Mouse (Mus musculus): ENCODE data around the gene Slc47a2. TPM values are rescaled to one million over a fixed set of nuclear protein-coding genes. Genes with fewer than 3 reads are reported as not detected.

The Slc47a2 gene
- polyA plus RNA-seq, 1 experiment = 0.01 TPM

DNA sequence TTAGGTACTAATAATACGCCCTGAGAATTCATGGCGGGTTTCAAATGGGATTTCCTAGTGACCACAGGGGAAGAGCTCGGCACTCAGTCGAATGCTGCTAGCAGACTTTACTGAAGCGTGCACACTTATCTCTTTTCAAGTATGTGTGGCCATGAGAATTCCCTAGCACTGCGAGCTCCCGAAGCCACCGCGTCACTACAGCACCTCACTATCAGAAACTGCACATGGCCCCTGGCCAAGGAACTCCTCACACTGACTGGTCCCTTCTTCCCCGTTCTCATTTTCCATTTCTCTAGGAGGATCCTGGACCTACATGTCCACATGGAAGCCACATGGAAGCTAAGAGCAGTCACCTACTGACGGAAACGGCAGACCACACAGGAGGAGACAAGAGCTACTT lies 89.9 kb downstream of the Slc47a2 start:
- H3K79me2 ChIP-seq (ENCODE audit: control insufficient read depth, insufficient read depth) = no peaks in the 10 kb centered on the region
- peaks cover 44% of the 10 kb centered on the region for H3K36me3 ChIP-seq (ENCODE audit: control insufficient read depth, insufficient read depth)
- H3K4me2 ChIP-seq (ENCODE audit: low read depth) = no peak overlapping the region
- H3ac ChIP-seq (ENCODE audit: control insufficient read depth, insufficient read length) = no peak overlapping the region
- H3K27me3 ChIP-seq (ENCODE audit: control insufficient read depth, insufficient read depth, insufficient read length) = no peaks in the 10 kb centered on the region
- TF ChIP-seq TCF3 (IDR thresholded peaks at IDR 0.05; ENCODE audit: insufficient read length, low read depth) (no peak), POLR2A (IDR thresholded peaks at IDR 0.05; ENCODE audit: insufficient read length, low read depth) (no peak), TCF12 (IDR thresholded peaks at IDR 0.05; ENCODE audit: insufficient read depth, poor library complexity, severe bottlenecking) (no peak), USF1 (IDR thresholded peaks at IDR 0.05; ENCODE audit: low read depth) (no peak), SRF (IDR thresholded peaks at IDR 0.05; ENCODE audit: control insufficient read depth, insufficient read length, low read depth) (no peak), CEBPB (IDR thresholded peaks at IDR 0.05; ENCODE audit: insufficient read depth, poor library complexity, severe bottlenecking) (no peak), E2F4 (IDR thresholded peaks at IDR 0.05; ENCODE audit: insufficient read depth) (no peak), MYOD1 (IDR thresholded peaks at IDR 0.05; ENCODE audit: control insufficient read depth in 1 of 3, insufficient read length in 2 of 3, low read depth in 2 of 3) (no peak), POLR2AphosphoS2 (IDR thresholded peaks at IDR 0.05; ENCODE audit: insufficient read length, low read depth) (no peak)
- no peak overlapping the region for H3K4me3 ChIP-seq

DNA sequence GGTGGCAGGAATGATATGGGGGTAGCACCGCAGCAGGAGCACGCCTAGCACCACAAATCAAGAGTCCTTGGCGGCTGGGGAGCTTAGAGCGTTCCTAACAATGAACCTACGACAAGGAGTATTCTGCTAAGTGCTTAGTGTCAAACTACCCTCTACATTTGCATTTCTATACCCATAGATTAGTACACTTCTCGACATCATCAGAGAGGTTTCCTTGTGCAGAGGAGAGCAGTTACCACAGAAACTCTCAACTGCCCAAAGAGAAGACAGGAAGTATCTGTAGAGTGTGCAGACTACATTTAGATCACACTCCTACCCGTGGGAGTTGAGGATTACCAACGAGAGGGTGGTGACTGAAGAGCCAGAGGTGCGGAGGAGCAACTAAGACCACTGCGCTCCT lies 90.9 kb downstream of the Slc47a2 start:
- H3K27me3 ChIP-seq (ENCODE audit: control insufficient read depth, insufficient read depth, insufficient read length) = no peaks in the 10 kb centered on the region
- no peak for TF ChIP-seq CEBPB (IDR thresholded peaks at IDR 0.05; ENCODE audit: insufficient read depth, poor library complexity, severe bottlenecking)
- TF ChIP-seq TCF12 (IDR thresholded peaks at IDR 0.05; ENCODE audit: insufficient read depth, poor library complexity, severe bottlenecking) = no peak
- no peak for TF ChIP-seq MAX (IDR thresholded peaks at IDR 0.05; ENCODE audit: low read depth)
- no peak for TF ChIP-seq MYOG (IDR thresholded peaks at IDR 0.05; ENCODE audit: control insufficient read depth in 1 of 3, insufficient read depth in 1 of 3, insufficient read length in 2 of 3, low read depth in 2 of 3)
- TF ChIP-seq POLR2AphosphoS2 (IDR thresholded peaks at IDR 0.05; ENCODE audit: insufficient read length, low read depth) = no peak
- no peak for TF ChIP-seq MYOD1 (IDR thresholded peaks at IDR 0.05; ENCODE audit: control insufficient read depth in 1 of 3, insufficient read length in 2 of 3, low read depth in 2 of 3)
- TF ChIP-seq REST (IDR thresholded peaks at IDR 0.05; ENCODE audit: insufficient read depth, insufficient read length) = no peak
- TF ChIP-seq TCF3 (IDR thresholded peaks at IDR 0.05; ENCODE audit: insufficient read length, low read depth) = no peak
- TF ChIP-seq SRF (IDR thresholded peaks at IDR 0.05; ENCODE audit: control insufficient read depth, insufficient read length, low read depth) = no peak
- no peak for TF ChIP-seq E2F4 (IDR thresholded peaks at IDR 0.05; ENCODE audit: insufficient read depth)
- TF ChIP-seq USF1 (IDR thresholded peaks at IDR 0.05; ENCODE audit: low read depth) = no peak
- TF ChIP-seq POLR2A (IDR thresholded peaks at IDR 0.05; ENCODE audit: insufficient read length, low read depth) = no peak

More for the DNA sequence above, 90.9 kb downstream of the Slc47a2 start:
- no peaks in the 10 kb centered on the region for H3K79me2 ChIP-seq (ENCODE audit: control insufficient read depth, insufficient read depth)
- H3K36me3 ChIP-seq (ENCODE audit: control insufficient read depth, insufficient read depth) = peaks cover 44% of the 10 kb centered on the region
- H3ac ChIP-seq (ENCODE audit: control insufficient read depth, insufficient read length) = no peak overlapping the region
- no peak overlapping the region for H3K4me2 ChIP-seq (ENCODE audit: low read depth)
- no peak overlapping the region for H3K4me3 ChIP-seq

Other genes starting within 250 kb of the Slc47a2 start
- gene Tnfrsf13b, start 216.1 kb downstream of the Slc47a2 start, polyA plus RNA-seq (2012; fragmentation: generic; extraction: Trizol) = 0.04 TPM
- gene Usp22, start 167.8 kb downstream of the Slc47a2 start, polyA plus RNA-seq (2012; fragmentation: generic; extraction: Trizol) = 58.8 TPM
- gene Aldh3a1, start 135.3 kb downstream of the Slc47a2 start, polyA plus RNA-seq (2012; fragmentation: generic; extraction: Trizol) = 4.2 TPM
- 28.6 TPM for gene Aldh3a2, start 75.4 kb downstream of the Slc47a2 start, polyA plus RNA-seq (2012; fragmentation: generic; extraction: Trizol)
- gene Slc47a1, start 35.5 kb upstream of the Slc47a2 start, polyA plus RNA-seq (2012; fragmentation: generic; extraction: Trizol) = 0.05 TPM
- not detected for gene Rnf112, start 111.3 kb upstream of the Slc47a2 start, polyA plus RNA-seq (2012; fragmentation: generic; extraction: Trizol)
- gene Mfap4, start 142.6 kb upstream of the Slc47a2 start, polyA plus RNA-seq (2012; fragmentation: generic; extraction: Trizol) = 1.1 TPM
- gene Mapk7, start 151.5 kb upstream of the Slc47a2 start, polyA plus RNA-seq (2012; fragmentation: generic; extraction: Trizol) = 16.5 TPM
- 38.6 TPM for gene B9d1, start 162.3 kb upstream of the Slc47a2 start, polyA plus RNA-seq (2012; fragmentation: generic; extraction: Trizol)
- gene Epn2, start 236.8 kb upstream of the Slc47a2 start, polyA plus RNA-seq (2012; fragmentation: generic; extraction: Trizol) = 14.1 TPM

All from myocyte (in vitro differentiated cells).